19 mouse cellular contexts compared by ENCODE assay signal in genomic region chr1:14680443-14680842, GRCm38 (mm10).
"Had no signal": no experiment of that assay in that cellular context is flagged by ENCODE, and none has a peak within 500 bp of the region (broad histone marks: within the 10 kb centered on the region; RNA-seq: fewer than 3 reads in every experiment).

No protein-coding gene starts in this region.

- H3K4me2 ChIP-seq: lung, embryonic 14.5 days; midbrain, embryonic 12.5 days; neural tube, embryonic 13.5 days; neural tube, embryonic 15.5 days had no signal

- H3K4me1 ChIP-seq: midbrain, embryonic 10.5 days; midbrain, embryonic 12.5 days; neural tube, embryonic 13.5 days; neural tube, embryonic 15.5 days had no signal

- DNase-seq: lung, adult 18-20 months; lung, embryonic 14.5 days; lung, postnatal 10 days; midbrain, embryonic 14.5 days; retina, postnatal 1 day; right cerebral cortex, adult 18-20 months; right cerebral cortex, postnatal 25 days; right cerebral cortex, postnatal 4 days; spleen, adult 18-20 months; thymus, adult 18-20 months; thymus, postnatal 14 days; thymus, postnatal 36 days had no signal

- ATAC-seq: midbrain, embryonic 16.5 days had no signal

- H3K9me3 ChIP-seq: midbrain, embryonic 10.5 days; midbrain, embryonic 12.5 days; neural tube, embryonic 13.5 days; neural tube, embryonic 15.5 days had no signal

- H3K36me3 ChIP-seq: midbrain, embryonic 10.5 days; midbrain, embryonic 12.5 days; neural tube, embryonic 13.5 days; neural tube, embryonic 15.5 days had no signal

- H3K27me3 ChIP-seq: midbrain, embryonic 12.5 days; neural tube, embryonic 13.5 days; neural tube, embryonic 15.5 days had no signal

- H3K9ac ChIP-seq: lung, embryonic 14.5 days; midbrain, embryonic 12.5 days; neural tube, embryonic 13.5 days; neural tube, embryonic 15.5 days had no signal

- H3K4me3 ChIP-seq: midbrain, embryonic 10.5 days; midbrain, embryonic 12.5 days; myocyte; neural tube, embryonic 13.5 days; neural tube, embryonic 15.5 days had no signal

- H3K27ac ChIP-seq: macrophage; midbrain, embryonic 10.5 days; midbrain, embryonic 12.5 days; neural tube, embryonic 13.5 days; neural tube, embryonic 15.5 days had no signal
